Mouse (Mus musculus): ENCODE measurements around the gene P2rx1. TPM values are rescaled to one million over a fixed set of nuclear protein-coding genes. Genes with fewer than 3 reads are reported as not detected.

Gene P2rx1
- polyA plus RNA-seq, 1 experiment from 2014 or later: 1.4 TPM

DNA sequence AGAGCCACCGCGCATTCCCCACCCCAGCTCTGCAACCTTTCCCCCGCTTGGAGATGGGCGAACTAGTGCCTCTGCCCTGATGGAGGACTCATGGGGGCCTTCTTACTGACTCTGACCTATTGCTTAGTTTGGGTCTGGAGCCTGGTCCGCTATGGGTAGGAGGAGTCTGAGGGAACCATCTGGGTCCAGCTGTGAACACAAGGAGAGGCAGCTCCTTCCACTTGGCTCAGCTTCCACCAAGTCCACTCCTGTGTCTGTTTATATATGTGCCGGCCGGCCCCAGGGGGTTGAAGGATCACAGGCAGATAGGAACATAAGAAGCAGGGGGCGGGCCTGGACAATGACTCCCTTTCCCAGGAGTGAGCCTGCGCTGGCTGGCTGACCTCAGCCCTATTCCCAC, 6.9 kb upstream of the P2rx1 start:
- Histone ChIP-seq H3K4me3 (no peak overlapping the region), H3K9me3 (no peaks in the 10 kb centered on the region), H3K27me3 (ENCODE audit: poor library complexity, severe bottlenecking) (no peaks in the 10 kb centered on the region), H3K4me1 (peaks cover 17% of the 10 kb centered on the region; the same call in 1 of the 2 replicates), H3K27ac (no peak overlapping the region), H3K36me3 (replicated peaks) (no peaks in the 10 kb centered on the region)
- 73% methylated on average over 9 of the region's 9 CpGs for WGBS
- DNase-seq (ENCODE audit: extremely low spot score, low spot score): no peak

DNA sequence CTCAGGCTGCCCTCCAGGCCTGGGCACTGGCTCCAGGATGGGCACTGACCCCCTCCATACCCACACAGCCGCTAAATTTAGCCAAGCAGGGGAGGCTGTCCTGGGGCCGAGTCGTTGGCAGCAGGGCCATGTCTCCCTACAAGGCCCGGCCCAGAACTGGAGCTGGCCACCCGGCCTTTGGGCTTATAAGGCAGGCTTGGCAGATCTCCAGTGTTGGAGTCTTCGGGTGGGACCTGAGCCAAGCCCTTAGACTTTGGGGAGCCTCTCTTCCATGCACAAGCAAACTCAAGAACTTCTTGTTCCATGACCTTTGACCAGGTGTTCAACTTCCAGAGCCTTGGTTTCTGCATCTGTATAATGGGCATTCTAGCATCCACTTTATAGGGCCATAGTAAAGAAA, 2.6 kb upstream of the P2rx1 start:
- 93% methylated on average over 6 of the region's 6 CpGs for whole genome bisulfite sequencing
- Histone ChIP-seq H3K4me1 (peaks cover 21% of the 10 kb centered on the region), H3K27me3 (ENCODE audit: poor library complexity, severe bottlenecking) (0 out of 2 replicates have a peak, but pooled peaks cover 2% of the 10 kb centered on the region), H3K27ac (no peak overlapping the region), H3K36me3 (replicated peaks) (no peaks in the 10 kb centered on the region), H3K4me3 (no peak overlapping the region), H3K9me3 (no peaks in the 10 kb centered on the region)
- DNase-seq (ENCODE audit: extremely low spot score, low spot score): no peak

DNA sequence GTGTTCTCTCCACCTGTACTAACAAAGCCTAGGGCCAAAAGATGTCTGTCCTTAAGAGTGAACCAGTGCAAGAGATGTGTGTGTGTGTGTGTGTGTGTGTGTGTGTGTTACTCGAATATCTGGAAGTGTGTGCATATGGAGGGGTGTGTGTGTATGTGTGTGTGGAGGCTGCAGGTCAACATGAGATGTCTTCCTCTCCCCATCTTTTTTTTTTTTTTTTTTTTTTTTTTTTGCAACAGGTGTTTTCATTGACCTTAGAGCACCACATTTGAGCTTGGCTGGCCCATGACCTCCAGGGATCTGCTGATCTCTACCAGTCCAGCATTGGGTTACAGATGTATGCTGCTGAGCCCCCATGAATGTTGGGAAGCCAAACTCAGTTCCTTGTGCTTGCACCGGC, 2.1 kb upstream of the P2rx1 start:
- Histone ChIP-seq H3K4me1 (peaks cover 20% of the 10 kb centered on the region), H3K27ac (no peak overlapping the region), H3K4me3 (no peak overlapping the region), H3K36me3 (replicated peaks) (no peaks in the 10 kb centered on the region), H3K9me3 (no peaks in the 10 kb centered on the region), H3K27me3 (ENCODE audit: poor library complexity, severe bottlenecking) (0 out of 2 replicates have a peak, but pooled peaks cover 4% of the 10 kb centered on the region)
- WGBS: 84% methylated on average over 2 of the region's 2 CpGs
- no peak for DNase-seq (ENCODE audit: extremely low spot score, low spot score)

DNA sequence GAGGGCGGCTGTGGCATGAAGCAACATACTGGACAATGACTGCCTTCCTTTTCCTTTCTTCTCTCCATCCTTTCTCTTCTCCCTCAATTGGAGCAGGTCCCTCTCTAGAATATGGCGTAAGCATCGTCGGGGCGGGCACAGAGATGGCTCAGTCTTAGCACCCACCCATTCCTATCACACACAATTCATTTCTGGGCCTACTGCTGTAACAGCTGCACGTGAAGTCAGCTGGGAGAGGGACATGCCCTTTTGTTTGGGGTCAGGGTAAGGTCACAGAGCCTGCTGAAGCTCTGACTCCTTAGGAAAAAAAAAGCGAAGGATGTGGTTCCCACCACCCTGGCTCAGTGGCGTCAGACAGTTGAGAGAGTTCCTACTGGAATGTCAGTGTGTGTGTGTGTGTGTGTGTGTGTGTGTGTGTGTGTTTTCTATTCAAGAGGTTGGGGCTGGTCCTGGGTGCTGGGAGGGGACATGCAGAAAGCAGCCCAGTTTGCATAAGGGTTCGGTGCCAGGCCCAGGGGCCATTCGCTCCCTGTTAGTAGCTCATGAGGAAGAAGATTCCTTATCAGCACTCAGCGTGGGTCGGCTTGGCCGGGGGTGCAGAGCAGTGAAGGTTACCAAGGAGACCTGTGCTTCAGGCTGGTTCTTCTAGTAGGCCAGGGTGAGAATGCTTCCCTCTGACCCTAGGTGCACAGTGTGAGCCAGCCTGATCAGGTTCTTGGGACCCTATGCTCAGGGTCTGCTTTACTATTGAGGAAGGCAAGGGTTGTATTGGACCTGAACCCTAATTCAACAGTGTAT, 1.2 kb upstream of the P2rx1 start:
- Histone ChIP-seq H3K27ac (no peak overlapping the region), H3K9me3 (no peaks in the 10 kb centered on the region), H3K36me3 (replicated peaks) (no peaks in the 10 kb centered on the region), H3K4me1 (peaks cover 15% of the 10 kb centered on the region), H3K27me3 (ENCODE audit: poor library complexity, severe bottlenecking) (0 out of 2 replicates have a peak, but pooled peaks cover 4% of the 10 kb centered on the region), H3K4me3 (no peak overlapping the region)
- DNase-seq (ENCODE audit: extremely low spot score, low spot score): no peak
- WGBS: 80% methylated on average over 13 of the region's 13 CpGs

DNA sequence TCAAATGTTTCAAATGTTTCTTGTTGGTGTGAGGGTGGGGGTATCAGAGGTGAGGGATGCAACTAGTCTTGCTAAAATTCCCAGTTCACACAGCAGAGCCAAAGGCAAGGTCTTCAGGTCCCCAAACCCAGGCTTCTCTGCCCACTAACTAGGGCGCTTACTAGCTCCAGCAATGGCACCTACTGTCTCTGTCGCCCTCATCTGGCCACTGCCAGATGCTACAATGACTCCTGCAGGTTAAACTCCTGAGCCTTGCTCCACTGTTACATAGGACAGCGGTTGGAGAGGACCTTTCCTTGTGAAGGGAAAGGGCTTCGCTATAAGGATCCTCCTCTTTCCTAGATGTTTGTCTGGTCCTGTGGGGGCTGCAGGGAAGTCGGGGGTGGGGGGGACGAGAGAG, 2.1 kb downstream of the P2rx1 start:
- no peak overlapping the region for H3K4me3 ChIP-seq
- peaks cover 15% of the 10 kb centered on the region for H3K4me1 ChIP-seq
- 0 out of 2 replicates have a peak, but pooled peaks cover 4% of the 10 kb centered on the region for H3K27me3 ChIP-seq (ENCODE audit: poor library complexity, severe bottlenecking)
- no peaks in the 10 kb centered on the region for H3K36me3 ChIP-seq (replicated peaks)
- H3K9me3 ChIP-seq: no peaks in the 10 kb centered on the region
- DNase-seq (ENCODE audit: extremely low spot score, low spot score): peak; percentile 52
- WGBS: 13% methylated on average over 6 of the region's 6 CpGs
- H3K27ac ChIP-seq: no peak overlapping the region

DNA sequence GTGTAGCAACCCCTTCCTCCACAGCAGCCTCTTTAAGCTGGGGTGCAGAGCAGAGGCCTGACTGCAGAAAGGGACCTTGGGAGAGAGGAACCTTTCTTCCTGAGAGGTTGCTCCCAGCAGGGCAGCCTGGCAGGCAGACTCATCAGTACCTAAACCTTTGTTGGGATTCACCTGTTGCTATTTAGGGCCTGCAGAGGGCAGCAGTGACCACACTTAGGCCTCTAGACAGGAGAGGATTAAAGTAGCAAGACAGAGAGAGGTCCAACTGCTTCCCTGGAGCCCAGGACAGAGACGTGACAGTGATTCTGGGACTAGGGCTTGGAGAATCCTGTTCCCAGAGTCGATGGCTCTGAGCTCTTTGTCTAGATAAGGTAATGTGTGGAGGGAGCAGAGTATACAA, 7.5 kb downstream of the P2rx1 start:
- H3K27me3 ChIP-seq (ENCODE audit: poor library complexity, severe bottlenecking): peaks cover 24% of the 10 kb centered on the region
- H3K9me3 ChIP-seq: no peaks in the 10 kb centered on the region
- no peak overlapping the region for H3K4me3 ChIP-seq
- H3K27ac ChIP-seq: no peak overlapping the region
- H3K36me3 ChIP-seq (replicated peaks): no peaks in the 10 kb centered on the region
- WGBS: 8% methylated on average over 2 of the region's 2 CpGs
- DNase-seq (ENCODE audit: extremely low spot score, low spot score): peak; percentile 57
- H3K4me1 ChIP-seq: no peaks in the 10 kb centered on the region

DNA sequence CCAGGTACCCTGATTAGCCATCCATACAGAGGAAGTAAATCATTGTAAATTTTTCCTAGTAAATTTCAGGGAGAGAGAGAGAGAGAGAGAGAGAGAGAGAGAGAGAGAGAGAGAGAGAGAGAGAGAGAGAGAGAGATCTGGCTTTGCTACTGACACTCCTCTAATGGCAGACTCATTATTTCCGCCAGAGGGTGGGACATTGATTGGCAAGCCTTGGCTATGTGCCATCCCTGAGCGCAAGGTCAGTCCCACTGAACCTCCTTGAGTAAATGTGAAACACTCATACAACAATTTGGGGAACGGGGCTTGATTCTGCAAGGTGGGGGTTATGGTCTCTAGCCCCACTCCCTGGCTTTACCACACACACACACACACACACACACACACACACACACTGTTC, 8.2 kb downstream of the P2rx1 start:
- Histone ChIP-seq H3K9me3 (no peaks in the 10 kb centered on the region), H3K4me3 (no peak overlapping the region), H3K4me1 (no peaks in the 10 kb centered on the region), H3K27me3 (ENCODE audit: poor library complexity, severe bottlenecking) (peaks cover 22% of the 10 kb centered on the region), H3K36me3 (replicated peaks) (no peaks in the 10 kb centered on the region), H3K27ac (no peak overlapping the region)
- 93% methylated on average over 3 of the region's 3 CpGs for WGBS
- DNase-seq (ENCODE audit: extremely low spot score, low spot score): no peak

DNA sequence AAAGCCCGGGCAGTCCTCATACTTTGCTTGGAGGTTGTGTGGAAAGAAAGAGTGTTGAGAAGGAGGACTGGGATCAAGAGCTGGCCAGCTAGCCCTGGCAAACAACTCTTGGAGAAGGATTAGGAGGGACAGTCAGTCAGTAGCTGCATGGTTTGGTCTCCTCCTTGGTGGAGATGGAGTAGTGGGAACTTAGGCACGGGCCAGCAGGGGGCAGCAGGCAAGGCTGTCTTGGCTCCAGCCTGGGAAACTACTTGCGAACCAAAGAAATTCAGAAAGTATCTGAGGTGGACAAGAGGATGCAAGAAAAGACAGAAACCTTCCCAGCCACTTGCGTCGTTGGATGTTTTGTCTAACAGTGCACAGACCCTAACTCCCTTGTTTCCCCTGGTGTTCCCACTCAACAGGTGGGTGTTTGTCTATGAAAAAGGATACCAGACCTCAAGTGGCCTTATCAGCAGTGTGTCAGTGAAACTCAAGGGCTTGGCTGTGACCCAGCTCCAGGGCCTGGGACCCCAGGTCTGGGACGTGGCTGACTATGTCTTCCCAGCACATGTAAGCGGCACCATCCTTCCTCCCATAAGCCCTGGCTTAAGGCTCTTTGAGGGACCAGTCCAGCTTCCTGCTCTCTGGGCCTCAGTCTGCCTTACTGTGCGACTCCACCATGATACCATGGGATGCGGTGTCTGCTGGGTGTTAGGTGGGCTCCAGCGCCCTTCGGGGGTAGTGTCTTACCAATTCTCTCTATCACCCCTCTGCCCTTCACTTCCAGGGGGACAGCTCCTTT, 9.0 kb downstream of the P2rx1 start:
- Histone ChIP-seq H3K27me3 (ENCODE audit: poor library complexity, severe bottlenecking) (peaks cover 22% of the 10 kb centered on the region), H3K27ac (no peak overlapping the region), H3K36me3 (replicated peaks) (no peaks in the 10 kb centered on the region), H3K4me3 (no peak overlapping the region), H3K4me1 (no peaks in the 10 kb centered on the region), H3K9me3 (no peaks in the 10 kb centered on the region)
- peak; percentile 41 for DNase-seq (ENCODE audit: extremely low spot score, low spot score)
- 67% methylated on average over 11 of the region's 11 CpGs for WGBS

DNA sequence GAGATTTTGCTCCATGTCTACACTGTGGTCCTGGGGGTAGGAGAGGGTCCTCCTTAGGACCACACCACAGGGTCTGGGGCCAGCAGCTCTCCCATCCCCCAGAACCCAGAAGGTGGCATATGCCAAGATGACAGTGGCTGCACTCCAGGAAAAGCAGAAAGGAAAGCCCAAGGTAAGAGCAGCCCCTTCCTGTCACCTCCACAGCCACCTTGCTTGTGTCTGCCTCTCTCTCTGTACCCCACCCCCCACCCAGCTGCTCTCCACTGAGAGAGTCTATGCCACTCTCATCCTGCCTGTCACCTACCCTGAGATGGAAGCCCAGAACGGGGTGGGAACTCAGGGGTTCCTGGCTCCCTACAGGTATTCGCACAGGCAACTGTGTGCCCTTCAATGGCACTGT, 9.9 kb downstream of the P2rx1 start:
- no peaks in the 10 kb centered on the region for H3K4me1 ChIP-seq
- H3K9me3 ChIP-seq: no peaks in the 10 kb centered on the region
- DNase-seq (ENCODE audit: extremely low spot score, low spot score): no peak
- H3K27ac ChIP-seq: no peak overlapping the region
- H3K4me3 ChIP-seq: no peak overlapping the region
- 70% methylated on average over 2 of the region's 2 CpGs for WGBS
- no peaks in the 10 kb centered on the region for H3K36me3 ChIP-seq (replicated peaks)
- peaks cover 22% of the 10 kb centered on the region for H3K27me3 ChIP-seq (ENCODE audit: poor library complexity, severe bottlenecking)

DNA sequence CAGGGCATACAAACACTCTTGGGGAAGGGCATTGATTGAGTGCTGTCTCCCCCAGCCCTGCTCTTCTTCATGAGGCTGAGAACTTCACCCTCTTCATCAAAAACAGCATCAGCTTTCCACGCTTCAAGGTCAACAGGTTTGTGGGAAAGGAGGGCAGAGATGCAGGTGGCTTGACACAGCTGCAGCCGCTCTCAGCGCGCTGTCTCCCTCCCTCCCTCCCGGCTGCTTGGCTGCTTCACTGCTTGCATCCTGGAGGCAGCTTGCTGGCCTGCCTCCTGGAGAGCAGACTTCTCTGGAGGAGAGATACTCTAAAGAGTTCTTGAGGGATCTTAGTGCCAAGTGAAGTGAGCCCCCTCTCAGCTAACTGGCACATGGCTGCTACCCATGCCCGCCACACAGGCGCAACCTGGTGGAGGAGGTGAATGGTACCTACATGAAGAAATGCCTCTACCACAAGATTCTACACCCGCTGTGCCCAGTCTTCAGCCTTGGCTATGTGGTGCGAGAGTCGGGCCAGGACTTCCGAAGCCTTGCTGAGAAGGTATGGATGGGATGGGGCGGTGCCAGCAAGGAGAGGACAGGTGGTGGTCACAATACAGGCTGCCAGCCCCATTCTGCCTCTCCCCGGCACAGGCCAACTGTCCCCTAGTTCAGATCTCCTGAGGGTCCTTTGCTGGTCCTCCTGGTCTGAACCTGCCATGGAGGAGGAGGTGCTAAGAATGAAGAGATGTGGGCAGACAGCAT, 10.8 kb downstream of the P2rx1 start:
- Histone ChIP-seq H3K4me3 (no peak overlapping the region), H3K4me1 (no peaks in the 10 kb centered on the region), H3K36me3 (replicated peaks) (no peaks in the 10 kb centered on the region), H3K9me3 (no peaks in the 10 kb centered on the region), H3K27ac (no peak overlapping the region), H3K27me3 (ENCODE audit: poor library complexity, severe bottlenecking) (peaks cover 23% of the 10 kb centered on the region)
- 58% methylated on average over 13 of the region's 13 CpGs for WGBS
- no peak for DNase-seq (ENCODE audit: extremely low spot score, low spot score)

DNA sequence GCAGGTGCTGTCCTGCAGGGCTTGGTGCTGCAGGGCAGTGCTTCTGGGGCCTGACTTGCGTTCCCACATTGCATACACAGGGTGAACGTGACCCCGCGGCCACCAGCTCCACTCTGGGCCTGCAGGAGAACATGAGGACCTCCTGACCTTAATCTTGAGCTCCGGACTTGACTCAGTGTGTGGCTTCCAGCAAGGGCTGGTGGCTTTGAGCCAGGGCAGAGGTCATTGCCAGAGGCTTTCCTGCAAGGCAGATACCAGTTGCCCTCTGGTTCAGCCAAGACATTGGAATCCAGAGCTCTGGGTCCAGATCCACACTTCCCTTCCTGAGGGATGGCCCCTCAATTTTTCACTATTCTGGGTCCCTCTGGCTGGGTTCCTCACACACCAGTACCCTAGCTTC, 15.1 kb downstream of the P2rx1 start:
- Histone ChIP-seq H3K4me3 (no peak overlapping the region), H3K27ac (no peak overlapping the region), H3K27me3 (ENCODE audit: poor library complexity, severe bottlenecking) (peaks cover 48% of the 10 kb centered on the region), H3K9me3 (no peaks in the 10 kb centered on the region), H3K36me3 (replicated peaks) (no peaks in the 10 kb centered on the region), H3K4me1 (peaks cover 10% of the 10 kb centered on the region)
- DNase-seq (ENCODE audit: extremely low spot score, low spot score): no peak
- WGBS: 79% methylated on average over 5 of the region's 5 CpGs

DNA sequence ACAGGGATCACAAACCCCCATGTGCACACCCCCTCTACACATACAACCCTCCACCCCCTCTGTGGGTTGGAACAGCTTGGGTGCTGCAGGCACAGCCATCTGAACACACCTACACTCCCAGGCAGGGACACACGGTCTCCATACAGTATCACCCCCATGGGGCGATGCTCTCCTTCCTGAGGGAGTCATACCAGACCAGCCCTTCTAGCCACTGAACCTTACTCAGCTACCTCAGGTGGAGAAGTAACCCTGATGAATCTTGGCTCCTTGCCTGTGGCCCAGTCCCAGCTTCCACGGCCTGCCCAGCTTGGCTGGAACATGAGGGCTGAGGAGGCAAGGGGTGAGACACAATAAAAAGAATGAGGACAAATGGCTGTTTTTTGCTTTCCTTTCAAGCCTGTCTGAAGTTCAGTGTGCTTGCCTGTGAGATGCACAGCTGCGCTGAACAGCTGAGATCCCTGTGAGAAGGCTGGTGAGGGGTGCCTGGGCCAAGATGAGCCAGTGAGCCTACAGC, 16.0 kb downstream of the P2rx1 start:
- Histone ChIP-seq H3K4me1 (peaks cover 19% of the 10 kb centered on the region), H3K27me3 (ENCODE audit: poor library complexity, severe bottlenecking) (peaks cover 49% of the 10 kb centered on the region), H3K27ac (no peak overlapping the region), H3K4me3 (no peak overlapping the region), H3K9me3 (no peaks in the 10 kb centered on the region), H3K36me3 (replicated peaks) (no peaks in the 10 kb centered on the region)
- WGBS: 94% methylated on average over 4 of the region's 4 CpGs
- DNase-seq (ENCODE audit: extremely low spot score, low spot score): no peak

Data from forebrain, embryonic 10.5 days (tissue).